Mouse (Mus musculus) NIH3T3 (cell line): ENCODE data around the gene Med26.

Experiments used
- DNase-seq: peaks from one replicate; pipeline ENCODE4 v3.0.0-alpha.2; 2012; ENCODE audit warnings: low read depth

Gene Med26

DNA sequence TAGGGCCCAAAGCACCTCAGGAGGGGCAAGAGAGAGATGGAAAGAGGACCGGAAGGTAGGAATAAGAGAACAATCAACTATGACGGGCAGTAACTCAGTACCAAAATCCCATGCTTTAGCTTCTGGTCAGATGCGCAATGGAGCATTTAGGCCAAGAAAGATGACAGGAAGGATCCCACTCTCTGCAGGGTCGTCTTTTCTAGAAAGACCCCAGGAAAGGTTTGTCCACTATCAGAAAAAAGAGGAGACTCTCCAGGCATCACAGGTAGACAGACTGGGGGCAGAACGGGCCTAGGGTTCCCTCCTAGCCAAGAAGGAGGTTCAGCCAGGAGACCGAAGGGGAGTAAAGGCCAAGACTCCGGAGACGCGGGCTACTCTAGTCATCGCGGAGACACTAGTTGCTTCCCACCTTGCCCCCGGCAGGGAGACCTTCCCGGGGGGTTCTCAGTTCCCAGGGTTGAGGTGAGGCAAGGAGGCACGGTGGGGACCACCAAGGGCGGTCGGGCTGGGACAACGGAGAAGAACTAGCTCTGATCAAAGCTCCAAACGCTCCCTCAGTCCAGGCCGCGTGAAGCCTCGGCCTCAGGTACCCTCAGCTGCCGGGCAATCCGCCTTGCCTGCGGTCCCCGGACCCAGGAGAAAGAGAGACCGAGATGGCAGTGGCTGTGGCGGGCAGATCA is 808 bp downstream of the Med26 start:
- peak; percentile 15 for DNase-seq

DNA sequence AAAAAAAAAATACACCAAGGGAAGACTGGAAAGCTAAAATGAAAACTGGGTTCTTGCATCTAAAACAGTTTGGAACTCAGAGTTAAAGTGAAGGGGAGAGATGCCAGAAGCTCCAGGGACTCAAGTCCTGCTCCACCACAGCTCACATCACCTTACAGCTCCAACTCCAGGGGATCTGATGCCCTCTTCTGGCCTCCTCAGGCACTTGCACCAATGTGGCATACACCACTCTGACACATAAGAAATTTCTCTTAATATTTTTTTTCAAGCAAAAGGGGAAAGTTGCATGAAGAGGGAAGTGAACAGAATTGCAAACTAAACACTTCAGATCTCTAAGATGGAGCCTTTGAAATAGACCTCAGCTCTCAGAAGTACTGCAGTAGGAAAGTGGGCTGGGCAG is 8.8 kb downstream of the Med26 start:
- peak; percentile 18 for DNase-seq

DNA sequence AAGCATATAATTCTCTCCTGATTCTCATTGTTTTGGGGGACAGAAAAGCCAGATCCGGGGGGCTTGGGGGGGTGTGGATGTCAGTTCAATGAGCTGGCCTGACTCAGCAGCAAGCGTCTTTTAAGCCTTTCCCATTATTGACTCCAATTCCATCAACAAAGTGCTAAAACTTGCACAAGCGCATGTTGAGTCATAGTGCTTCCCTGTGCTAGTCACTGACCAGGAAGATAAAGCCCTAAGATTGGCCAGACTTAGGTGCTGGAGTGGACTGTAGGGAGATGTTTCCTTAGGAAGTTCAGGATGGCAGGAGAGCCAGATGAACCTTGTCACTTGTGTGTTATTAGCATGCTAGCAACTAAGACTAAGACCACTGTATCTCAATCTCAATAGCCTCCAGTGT is 13.2 kb downstream of the Med26 start:
- peak; percentile 67 for DNase-seq

DNA sequence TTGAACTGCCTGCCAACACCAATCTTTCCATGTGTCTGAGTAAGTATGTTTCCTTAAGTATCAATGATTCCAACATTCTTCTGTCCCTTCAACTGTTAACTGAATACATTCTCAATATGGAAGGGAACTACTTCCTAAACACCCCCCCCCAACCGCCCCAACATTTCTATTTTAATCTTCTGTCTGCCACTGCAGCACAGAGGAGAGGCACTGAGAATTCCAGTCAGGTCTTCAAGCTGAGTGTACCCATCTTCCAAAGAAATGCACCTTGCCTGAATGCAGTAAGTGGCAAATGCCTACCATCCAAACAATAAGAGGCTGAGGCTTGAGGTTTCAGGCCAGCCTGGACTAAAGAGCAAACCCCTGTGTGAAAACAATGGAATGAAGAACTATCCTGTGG is 16.0 kb downstream of the Med26 start:
- no peak for DNase-seq

DNA sequence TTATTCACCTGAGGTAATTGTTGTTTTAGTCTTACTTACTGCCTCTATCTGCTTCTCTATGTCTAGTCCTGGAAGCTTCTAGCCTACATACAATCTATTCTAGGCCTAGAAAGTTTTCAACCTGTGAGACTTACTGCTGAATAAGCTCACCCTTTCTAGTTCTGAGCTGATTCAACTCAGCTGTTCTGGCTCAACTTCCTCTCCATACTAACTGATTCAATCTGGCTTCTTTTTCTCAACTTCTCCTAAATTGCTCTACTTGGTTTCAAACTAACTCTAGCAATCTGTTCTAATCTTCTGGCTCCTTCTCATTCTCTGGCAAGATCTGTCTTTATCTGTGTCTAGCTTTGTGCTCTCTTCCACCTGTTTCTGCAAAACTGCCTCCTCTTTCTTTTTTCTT is 26.2 kb downstream of the Med26 start:
- DNase-seq = no peak

DNA sequence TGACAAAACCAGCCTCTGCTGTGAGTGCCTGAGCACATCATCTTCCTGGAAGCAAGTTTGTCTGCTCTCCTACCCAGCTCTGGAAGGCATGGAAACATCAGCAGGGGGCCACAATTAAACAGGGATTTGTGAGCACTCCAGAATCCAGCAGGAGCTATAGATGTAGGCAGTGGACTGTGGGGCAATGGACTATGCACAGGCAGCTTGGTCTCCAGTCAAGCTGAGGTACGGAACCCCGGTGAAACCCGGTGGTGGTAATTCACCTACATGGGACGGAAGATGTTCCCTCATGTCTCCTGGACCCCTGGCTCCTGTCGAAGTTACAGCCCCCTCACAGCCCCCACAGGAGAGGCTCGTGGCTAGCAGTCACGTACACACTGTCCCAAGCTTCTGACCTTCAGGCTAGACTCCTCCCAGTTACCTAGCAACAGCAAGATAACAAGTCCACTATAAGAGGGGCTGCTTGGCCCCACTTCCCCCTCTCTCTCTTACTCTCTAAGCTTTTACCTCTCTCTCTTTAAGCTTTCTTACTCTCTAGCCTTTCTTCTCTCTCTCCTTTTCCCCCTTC is 30.6 kb downstream of the Med26 start:
- DNase-seq = no peak

DNA sequence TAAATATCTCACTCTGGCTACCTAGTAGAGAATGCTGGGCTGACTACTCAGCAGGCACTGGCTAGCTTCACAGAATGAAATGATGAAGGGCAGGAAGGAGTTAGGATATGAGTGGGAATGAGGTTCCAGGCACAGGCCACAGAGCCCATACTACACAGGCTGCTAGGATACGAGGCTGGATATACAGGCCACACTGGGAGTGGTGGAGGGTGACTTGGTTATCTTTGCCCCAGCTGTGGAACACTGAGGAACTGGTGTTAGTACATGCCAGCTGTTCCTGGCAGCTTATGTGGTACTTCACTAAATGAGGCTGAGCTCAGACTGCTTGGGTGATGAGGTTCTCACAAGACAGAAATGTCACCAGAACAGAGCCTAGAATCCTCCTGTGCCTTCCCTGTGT is 34.9 kb downstream of the Med26 start:
- no peak for DNase-seq

DNA sequence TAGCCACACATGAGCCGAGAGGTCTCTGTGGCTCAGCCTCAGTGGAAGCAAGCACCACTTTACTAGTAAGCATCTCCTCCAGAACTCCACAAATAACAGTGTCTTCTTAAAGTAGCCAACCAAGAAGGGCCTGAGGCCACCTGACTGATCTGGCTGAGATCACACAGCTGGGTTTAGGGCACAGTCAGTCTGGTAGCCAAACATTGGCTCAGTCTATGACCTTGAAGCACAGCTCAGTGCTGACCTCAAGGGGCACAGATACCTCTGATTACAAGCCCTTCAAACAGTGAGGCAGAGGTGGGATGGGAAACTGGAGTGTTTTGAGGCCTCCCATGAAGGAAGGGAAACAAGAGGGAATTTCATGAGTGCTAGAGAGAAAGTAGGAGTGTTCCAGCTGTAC is 35.4 kb downstream of the Med26 start:
- no peak for DNase-seq

DNA sequence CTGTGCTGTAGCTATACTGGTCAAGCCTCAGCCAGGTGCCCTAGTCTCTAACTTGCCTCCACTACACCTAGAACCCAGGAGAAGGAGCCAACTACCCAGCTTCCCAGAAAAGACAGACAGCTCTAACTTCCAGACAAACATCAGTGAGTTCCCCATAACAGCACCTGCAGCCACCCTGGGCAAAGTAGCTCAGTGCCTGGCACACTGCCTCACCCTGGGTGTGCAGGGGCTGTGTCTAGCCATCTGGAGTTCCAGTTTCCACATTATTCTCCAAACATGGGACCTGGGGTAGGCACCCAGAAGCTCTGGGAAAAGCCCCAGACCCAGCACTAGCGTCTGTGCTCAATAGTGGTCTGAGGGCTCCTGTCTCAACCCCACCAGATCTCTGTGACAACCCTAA is 40.6 kb downstream of the Med26 start:
- no peak for DNase-seq

DNA sequence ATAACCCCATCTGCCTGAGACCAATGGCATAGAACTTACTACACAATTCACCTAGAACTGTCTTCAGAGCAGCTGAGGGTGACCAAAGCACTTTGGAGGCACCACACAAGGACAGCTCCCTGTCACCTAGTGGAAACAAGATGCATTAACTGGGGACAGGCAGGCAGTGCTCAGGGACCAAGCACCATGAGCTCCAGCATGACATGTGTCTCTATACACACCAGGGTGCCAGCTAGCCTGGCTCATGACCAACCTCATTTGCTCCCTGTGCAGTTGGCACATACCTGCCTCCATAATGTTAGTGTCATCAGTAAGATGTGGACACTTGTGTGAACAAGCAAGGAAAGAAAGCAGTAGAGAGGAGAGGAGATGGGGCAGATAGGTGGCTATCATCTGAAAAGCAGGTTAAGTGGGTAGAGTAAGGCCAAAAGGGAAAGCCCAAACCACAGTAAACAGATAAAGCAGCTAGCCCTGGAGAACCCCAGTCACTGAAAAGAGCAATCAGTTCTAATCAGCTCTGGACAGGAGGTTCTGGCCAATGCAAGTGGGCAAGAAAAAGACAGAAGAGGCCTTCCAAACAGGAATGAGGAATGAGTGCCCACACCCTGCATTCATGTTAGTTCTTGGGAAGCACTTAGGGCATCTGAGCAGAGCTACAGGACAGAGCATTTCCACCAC is 43.3 kb downstream of the Med26 start:
- no peak for DNase-seq

DNA sequence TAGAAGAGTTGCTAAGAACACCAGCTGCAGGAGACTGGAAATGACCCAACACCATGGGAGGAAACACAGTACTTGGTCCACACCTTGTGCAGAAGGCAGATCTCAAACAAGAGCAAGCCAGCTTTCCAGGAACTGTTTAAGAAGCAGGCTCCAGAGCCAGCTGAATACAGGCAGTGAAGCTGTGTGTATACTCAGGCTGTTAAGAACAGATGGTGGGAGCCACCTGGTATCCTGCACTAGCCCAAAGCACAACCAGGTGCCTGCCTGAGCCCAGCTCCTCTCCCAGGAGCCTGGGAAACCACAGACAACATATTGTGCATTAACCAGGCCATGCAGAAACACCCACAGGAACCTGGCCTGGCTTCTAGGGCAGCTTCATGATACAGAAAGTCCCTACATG is 43.9 kb downstream of the Med26 start:
- no peak for DNase-seq

DNA sequence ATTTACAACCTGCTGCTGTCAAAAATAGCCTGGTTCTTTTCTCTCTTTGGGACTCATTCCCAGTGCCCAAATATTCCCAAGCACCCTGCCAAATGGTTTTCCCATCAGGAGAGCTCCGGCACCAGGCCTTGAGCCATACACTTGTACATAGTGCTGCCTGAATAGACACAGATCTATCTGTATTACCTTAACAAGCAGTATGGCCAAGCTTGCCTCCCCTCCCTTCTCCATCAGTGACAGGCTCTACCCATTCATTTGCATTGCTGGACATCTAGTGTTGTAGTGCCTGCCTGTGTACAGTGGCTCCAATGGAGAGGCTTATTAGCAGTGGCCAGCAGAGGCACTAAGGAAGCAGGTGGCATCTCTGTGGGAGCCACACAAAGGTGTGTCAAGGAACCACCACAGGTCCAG is 47.5 kb downstream of the Med26 start:
- no peak for DNase-seq

DNA sequence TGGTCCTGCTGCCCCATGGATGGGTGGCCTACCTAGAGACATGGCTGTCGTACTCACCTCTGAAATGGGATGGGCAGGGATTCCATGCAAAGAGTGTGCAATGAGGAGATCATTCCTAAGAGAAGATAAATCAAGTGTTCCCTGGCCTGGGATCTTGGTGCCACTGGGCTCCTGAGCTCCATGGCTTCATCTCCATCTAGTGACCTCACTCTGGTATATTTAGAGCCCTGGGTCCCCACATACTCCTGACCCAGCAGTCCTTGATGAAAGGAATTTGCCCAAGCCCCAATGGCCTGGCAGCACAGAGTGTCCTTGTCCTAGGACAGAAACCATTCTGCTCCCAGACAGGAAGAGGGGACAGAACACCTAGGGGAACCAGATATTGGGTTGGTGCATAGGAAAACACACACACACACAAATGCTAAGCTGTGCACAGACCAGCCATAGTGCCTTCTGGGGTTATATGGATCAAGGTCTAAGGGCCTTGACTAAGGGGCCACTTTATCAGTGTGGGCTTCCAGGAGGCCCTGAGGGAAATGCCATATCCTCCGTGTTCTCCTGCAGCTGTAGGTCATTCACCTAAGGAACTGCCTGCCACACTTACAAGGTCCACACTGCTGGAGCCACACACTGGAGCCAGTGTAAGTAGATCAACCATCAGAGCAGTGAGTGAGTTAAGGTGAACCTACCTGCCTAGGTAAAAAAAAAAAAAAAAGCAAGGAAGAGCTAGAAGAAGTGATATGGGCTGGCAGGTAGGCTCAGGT is 48.4 kb downstream of the Med26 start:
- DNase-seq = no peak

DNA sequence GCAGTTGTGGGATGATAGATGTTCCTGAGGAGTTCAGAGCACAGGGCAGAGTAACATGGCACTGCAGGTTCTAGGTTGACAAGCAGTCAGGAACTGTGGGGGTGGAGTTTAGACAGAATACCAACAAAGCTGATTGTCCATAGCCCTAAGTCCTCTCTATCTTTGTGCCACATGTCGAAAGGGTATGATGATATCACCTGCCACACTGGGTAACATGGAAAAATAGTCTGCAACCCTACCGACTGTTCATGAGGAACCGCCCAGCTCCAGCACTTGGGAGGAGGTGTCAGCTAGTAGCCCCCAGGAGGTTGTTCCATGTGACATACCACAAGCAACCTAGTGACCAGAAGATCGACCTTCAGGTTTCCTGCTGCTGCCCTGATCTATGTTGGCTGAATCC is 49.5 kb downstream of the Med26 start:
- DNase-seq = no peak

DNA sequence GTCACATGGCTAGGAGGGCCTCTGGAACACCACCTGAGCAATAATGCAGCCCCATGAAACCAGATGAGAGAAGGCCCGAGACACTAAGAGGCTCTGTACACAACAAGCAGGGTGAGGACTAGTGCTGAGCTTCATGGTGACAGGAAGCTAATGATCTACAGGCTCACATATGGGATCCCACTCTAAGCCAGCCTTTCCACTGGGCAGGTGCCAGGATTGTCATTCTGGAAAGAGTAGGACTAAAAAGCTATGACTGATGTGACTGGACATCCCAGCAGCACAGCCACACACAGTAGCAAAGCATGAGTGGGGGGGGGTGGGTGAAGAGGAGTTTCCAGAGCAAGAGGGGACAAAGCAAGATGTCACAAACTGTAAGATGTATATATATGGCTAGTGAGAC is 50.2 kb downstream of the Med26 start:
- no peak for DNase-seq

DNA sequence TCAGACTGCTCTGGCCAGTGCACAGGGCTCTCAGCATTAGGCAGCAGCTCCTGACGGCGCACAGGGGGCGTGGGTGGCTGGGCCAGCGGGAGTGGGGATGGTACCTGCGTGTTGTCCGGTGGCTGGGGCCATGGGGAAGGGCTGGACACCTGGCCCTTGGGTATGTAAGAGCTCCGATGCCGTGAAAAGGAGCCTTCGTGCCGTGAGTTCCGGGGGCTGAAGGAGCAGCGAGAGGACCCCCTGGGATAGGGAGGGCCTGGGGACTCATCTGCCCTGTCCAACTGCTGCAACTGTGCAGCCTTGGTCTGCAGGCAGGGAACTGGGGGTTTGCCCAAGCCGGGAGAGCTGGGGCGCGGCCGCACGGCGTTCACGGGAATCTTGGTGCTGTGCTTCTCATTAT is 51.9 kb downstream of the Med26 start:
- DNase-seq = no peak

DNA sequence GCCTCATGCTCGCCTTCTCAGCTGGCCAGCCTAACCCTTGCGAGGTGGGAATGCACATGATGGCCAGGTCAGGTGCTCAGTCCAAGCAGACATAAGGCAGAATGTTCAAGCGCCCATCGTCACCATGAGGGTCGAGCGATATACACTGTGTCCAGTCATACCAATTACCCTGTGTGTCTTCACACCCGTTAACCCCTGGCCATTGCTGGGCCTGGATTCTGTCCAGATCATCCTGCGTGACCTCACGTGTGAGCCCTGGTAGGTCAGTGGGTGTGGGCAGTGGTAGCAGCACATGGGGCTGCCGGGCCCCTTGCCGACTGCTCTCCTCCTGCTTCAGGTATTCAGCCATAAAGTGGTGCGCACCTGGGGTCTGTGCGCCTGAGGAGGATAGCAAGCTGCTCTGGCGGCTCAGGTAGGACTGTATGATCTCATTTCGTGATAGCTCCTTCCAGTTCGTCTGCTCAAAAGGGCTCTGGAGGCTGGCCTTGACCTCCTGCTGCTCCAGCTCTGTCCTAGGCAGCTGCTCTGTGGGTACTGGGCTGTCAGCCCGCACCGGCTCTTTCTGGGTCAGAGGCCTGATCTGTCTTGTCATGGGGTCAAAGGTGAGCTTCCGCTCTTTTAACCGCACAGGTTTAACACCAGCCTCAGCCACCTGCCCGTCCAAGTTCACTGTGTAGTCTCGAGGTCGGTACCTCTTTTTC is 52.5 kb downstream of the Med26 start:
- no peak for DNase-seq

DNA sequence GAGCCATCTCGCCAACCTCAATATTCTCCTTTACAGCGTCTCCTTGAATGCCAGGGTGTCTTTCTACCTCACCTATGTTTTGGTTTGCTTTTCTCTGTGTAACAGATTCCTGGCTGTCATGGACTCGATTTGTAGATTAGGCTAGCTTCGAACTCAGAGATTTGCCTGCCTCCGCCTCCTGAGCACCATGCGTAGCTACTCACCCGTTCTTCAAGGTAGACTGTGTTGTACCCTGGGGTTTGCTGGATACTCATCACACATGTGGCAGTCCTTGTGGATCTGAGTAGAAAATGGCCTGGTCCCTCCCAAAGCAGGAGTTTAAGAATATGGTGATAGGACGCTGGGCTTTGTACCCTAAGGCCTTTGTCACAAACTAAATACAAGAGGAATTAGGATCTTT is 54.7 kb downstream of the Med26 start:
- DNase-seq = peak; percentile 8

DNA sequence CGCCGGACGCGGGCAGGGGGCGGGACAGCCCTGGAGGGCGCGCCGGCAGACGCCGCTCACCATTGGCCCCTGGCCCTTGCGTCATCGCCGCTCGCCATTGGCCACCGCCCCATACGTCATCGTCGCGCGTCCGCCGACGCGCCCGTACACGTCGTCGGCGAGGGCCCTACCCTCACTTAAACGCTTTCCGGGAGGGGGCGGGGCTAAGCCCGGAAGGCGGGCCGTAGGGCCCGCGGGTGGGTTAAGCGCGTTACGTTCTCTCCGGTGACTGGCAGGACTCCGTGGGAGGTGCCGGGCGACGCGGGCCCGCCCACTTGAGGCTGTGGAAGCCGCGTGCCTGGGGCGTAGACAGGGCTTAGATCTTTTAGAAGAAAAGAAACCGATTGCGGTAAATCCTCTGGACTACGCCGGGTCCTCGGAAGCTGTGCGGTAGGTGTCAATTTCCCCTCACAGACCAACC is 55.4 kb downstream of the Med26 start:
- peak; percentile 100 for DNase-seq

DNA sequence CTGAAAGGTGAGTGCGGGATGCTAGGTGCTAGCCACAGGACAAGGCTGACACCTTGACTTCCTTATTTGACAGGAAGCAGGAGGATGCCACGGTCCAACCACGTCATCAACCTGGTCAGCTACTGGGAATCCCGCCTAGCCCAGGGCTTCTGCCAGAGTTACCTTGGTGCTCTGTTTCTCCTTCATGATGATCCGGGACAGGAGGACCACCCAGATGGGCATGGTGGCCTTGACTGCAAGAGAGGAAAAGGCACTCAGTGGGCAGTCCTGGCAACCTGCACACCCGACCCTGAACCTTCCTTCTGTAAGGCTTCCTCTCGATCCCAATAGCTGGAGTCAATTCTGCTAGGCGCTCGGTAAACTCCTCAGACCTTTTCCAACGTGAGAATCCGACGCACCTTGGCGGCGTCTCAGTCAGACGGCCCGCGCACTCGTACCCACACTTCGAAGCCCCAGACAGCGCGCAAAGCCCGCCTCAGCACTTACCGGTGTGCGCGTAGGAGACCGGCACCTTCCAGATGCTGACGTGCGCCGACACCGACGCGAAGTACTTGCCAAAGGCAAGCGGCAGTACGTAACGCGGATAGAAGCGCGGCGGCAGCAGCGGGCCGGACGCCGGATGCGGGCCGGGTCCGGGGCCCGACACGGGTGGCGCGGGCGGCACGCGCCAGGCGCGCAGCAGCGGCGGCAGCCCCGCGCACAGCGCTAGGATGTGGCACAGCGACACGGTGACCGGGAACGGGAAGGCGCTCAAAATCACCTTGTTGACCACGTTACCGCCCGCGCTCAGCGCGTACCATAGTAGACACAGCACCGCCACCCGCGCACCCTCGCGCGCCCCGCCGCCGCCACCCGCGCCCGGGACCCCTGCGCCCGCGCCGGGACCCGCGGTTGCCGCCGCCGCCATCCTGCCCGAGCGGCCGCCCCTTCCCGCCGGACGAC is 56.1 kb downstream of the Med26 start, which contains the start of gene Slc35e1:
TSS of gene Slc35e1 (minus strand) at position 935 of the 942 bp plus-strand sequence.
- DNase-seq = peak; percentile 54

DNA sequence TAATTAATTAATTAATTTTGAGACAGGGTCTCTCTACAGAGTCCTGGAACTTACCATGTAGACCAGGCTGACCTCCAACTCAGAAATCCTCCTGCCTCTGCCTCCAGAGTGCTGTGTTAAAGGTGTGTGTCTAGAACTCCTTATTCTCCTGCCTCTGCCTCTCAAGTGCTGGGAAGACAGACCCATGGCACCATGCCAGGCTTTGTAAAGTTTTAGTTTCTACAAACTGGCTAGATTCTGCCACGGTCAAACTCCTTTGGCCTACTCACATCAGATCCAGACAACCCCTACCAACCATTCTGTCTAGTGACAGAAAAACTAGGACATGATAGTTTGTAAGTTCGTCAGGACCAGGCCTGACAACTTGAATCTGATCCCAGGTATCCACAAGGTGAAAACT is 57.1 kb downstream of the Med26 start:
- DNase-seq = peak; percentile 36
